ENCODE assay signal across 8 mouse cellular contexts in the genomic region with DNA sequence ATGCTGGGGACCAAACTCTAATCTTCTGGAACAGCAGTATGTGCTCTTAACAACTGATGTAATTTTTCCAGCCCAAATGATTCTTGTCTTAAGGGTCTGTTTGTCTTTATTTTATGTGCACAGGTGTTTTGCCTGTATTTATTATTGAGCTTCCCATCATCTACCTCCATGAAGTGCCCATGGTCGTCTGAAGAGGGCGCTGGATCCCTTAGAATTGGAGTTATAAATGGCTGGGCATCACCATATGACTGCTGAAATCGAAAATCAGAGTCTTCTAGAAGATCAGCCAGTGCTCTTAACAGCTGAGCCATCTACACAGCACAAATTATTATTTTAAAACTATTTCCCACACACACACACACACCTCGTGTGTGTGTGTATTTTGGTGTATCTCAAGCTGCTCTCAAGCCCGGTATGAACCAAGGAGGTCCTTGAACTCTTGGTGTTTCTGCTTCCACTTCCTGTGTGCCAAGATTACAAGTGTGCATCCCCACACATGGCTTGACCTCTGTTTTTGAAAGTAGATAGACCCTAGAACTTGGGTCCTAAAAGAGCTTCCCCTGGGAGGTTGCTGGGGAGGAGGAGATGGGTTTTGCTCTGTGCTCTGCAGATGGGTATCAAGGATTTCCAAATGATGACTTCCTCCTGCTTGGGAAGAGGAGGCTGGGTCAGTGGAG. TPM values are rescaled to one million over a fixed set of nuclear protein-coding genes. Genes with fewer than 3 reads are reported as not detected.
DNase-seq lines count a peak whose midpoint lies in the region; ATAC-seq lines count a peak whose summit lies in the region.
"Had no signal": no experiment of that assay in that cellular context is flagged by ENCODE, and none has a peak within 500 bp of the region (broad histone marks: within the 10 kb centered on the region; RNA-seq: fewer than 3 reads in every experiment).

No protein-coding gene starts in this region.

- WGBS in stomach, embryonic 16.5 days, result 25% methylated on average over 5 of the region's 5 CpGs

- no peak for ATAC-seq in stomach, embryonic 16.5 days (ENCODE audit: insufficient read depth, low FRiP score)
- no peak for ATAC-seq in inflammation-experienced regulatory T-cells, adult 6 months

- DNase-seq in left cerebral cortex, adult 18-20 months (ENCODE audit: low spot score in 2 of 2), result peak; percentile 52 to 73
- no peak for DNase-seq in left cerebral cortex, adult 8-10 months (ENCODE audit: low spot score in 2 of 2)
- DNase-seq in ES-CJ7 (ENCODE audit: low read depth, low spot score), result peak; percentile 44
- peak; percentile 57 for DNase-seq in adrenal gland, postnatal 25 days
- DNase-seq in left cerebral cortex, postnatal 25 days (ENCODE audit: low spot score in 2 of 2), result peak; percentile 41 to 62

- peak overlapping the region; percentile 76 for H3K27ac ChIP-seq in stomach, embryonic 16.5 days (ENCODE audit: low read length)
- H3K27ac ChIP-seq: limb, embryonic 13.5 days had no signal

- H3K4me3 ChIP-seq in stomach, embryonic 16.5 days (replicated peaks; ENCODE audit: low read length), result no peak overlapping the region
- H3K4me3 ChIP-seq: limb, embryonic 13.5 days had no signal

- H3K4me2 ChIP-seq in stomach, embryonic 16.5 days (ENCODE audit: low read depth, low read length), result no peak overlapping the region
- H3K4me2 ChIP-seq: limb, embryonic 13.5 days had no signal

- H3K9me3 ChIP-seq in stomach, embryonic 16.5 days (replicated peaks; ENCODE audit: control insufficient read depth, low read length), result peaks cover 3% of the 10 kb centered on the region; the same call in 1 of the 2 replicates

- H3K9ac ChIP-seq in stomach, embryonic 16.5 days (ENCODE audit: low read length), result no peak overlapping the region
- H3K9ac ChIP-seq: limb, embryonic 13.5 days had no signal

- H3K4me1 ChIP-seq in stomach, embryonic 16.5 days (ENCODE audit: control insufficient read depth, insufficient read depth, low read length), result no peaks in the 10 kb centered on the region

- no peaks in the 10 kb centered on the region for H3K36me3 ChIP-seq in stomach, embryonic 16.5 days (ENCODE audit: control insufficient read depth, insufficient read depth, low read length)
- H3K36me3 ChIP-seq: limb, embryonic 13.5 days had no signal

- intact Hi-C loops in left cerebral cortex, postnatal 25 days (cut with DNase I), result loop anchor here (5.0 kb wide), 1 partner anchor 101 kb away; no protein-coding TSS in a partner anchor

- H3K27me3 ChIP-seq in stomach, embryonic 16.5 days (ENCODE audit: control insufficient read depth, insufficient read depth, low read length), result peaks cover 6% of the 10 kb centered on the region; the same call in 1 of the 2 replicates

RNA-seq across cellular contexts. Expression of a gene that starts 5.0 kb away (rescaled TPM):
- total RNA-seq in left cerebral cortex, adult 18-20 months (2021), result under 1 TPM; 0.66 to 0.70 TPM
- under 1 TPM; 0.59 to 0.81 (median 0.68) TPM for total RNA-seq in left cerebral cortex, adult 8-10 months (2022)
- 0.21 TPM in 1 of 2 replicates, not detected in the other for total RNA-seq in adrenal gland, postnatal 25 days (2021)
- under 1 TPM; 0.50 TPM for total RNA-seq in left cerebral cortex, postnatal 25 days (2021)
- polyA plus RNA-seq in stomach, embryonic 16.5 days (2015; fragmentation: Nextera tagmentation; extraction: Ambion mirVana), result 0.05 and 0.10 TPM in 2 replicates
- under 1 TPM in 1 of 3 experiments, not detected in 2; 0.07 TPM for polyA plus RNA-seq in inflammation-experienced regulatory T-cells, adult 6 months (2017; shearing (Covaris generic))

RNA-seq across cellular contexts. Expression of a gene that starts 8.9 kb away (rescaled TPM):
- 10 to 100 TPM; 11.8 to 13.9 TPM for total RNA-seq in left cerebral cortex, adult 18-20 months (2021)
- total RNA-seq in left cerebral cortex, adult 8-10 months (2022), result 10 to 100 TPM; 10.2 to 15.0 (median 13.0) TPM
- 14.0 and 22.5 TPM in 2 replicates for total RNA-seq in adrenal gland, postnatal 25 days (2021)
- total RNA-seq in left cerebral cortex, postnatal 25 days (2021), result 10 to 100 TPM; 12.6 to 14.3 TPM
- polyA plus RNA-seq in stomach, embryonic 16.5 days (2015; fragmentation: Nextera tagmentation; extraction: Ambion mirVana), result 3.9 and 4.5 TPM in 2 replicates
- 1 to 10 TPM; 2.7 to 4.4 (median 4.2) TPM for polyA plus RNA-seq in inflammation-experienced regulatory T-cells, adult 6 months (2017; shearing (Covaris generic))

RNA-seq across cellular contexts. Expression of a gene that starts 41.7 kb away (rescaled TPM):
- total RNA-seq in left cerebral cortex, adult 18-20 months (2021), result 100 to 1,000 TPM; 277 to 292 TPM
- total RNA-seq in left cerebral cortex, adult 8-10 months (2022), result 100 to 1,000 TPM; 256 to 282 (median 272) TPM
- total RNA-seq in adrenal gland, postnatal 25 days (2021), result 137 and 149 TPM in 2 replicates
- 100 to 1,000 TPM; 264 to 272 TPM for total RNA-seq in left cerebral cortex, postnatal 25 days (2021)
- 206 and 230 TPM in 2 replicates for polyA plus RNA-seq in stomach, embryonic 16.5 days (2015; fragmentation: Nextera tagmentation; extraction: Ambion mirVana)
- 100 to 1,000 TPM; 191 to 298 (median 208) TPM for polyA plus RNA-seq in inflammation-experienced regulatory T-cells, adult 6 months (2017; shearing (Covaris generic))

Comparison
In these comparisons a context has a peak if more than half of its experiments do, and no peak if none do; other contexts are left out.
1. DNase-seq: peak in left cerebral cortex, adult 18-20 months (2 of 2), ES-CJ7 (single experiment), adrenal gland, postnatal 25 days (single experiment) and left cerebral cortex, postnatal 25 days (2 of 2); none in left cerebral cortex, adult 8-10 months (0 of 2).